Mouse (Mus musculus): ENCODE measurements around the gene Gpr61.

GRCm38 (mm10) chr3:108204470-108204869, 49.8 kb upstream of the Gpr61 start:
- TF ChIP-seq CTCF (IDR thresholded peaks at IDR 0.05; ENCODE audit: low read depth) (no peak), EP300 (IDR thresholded peaks at IDR 0.05; ENCODE audit: low read depth) (no peak)
